ENCODE assay signal across 24 mouse cellular contexts in genomic region chr15:101390203-101390602, GRCm38 (mm10). TPM values are rescaled to one million over a fixed set of nuclear protein-coding genes. Genes with fewer than 3 reads are reported as not detected.
"Had no signal": no experiment of that assay in that cellular context is flagged by ENCODE, and none has a peak within 500 bp of the region (broad histone marks: within the 10 kb centered on the region; RNA-seq: fewer than 3 reads in every experiment).

No protein-coding gene starts in this region.

- H3K9me3 ChIP-seq: liver, embryonic 13.5 days; liver, embryonic 15.5 days; lung, embryonic 15.5 days; midbrain, embryonic 13.5 days; midbrain, embryonic 15.5 days; neural tube, embryonic 12.5 days; stomach, embryonic 15.5 days had no signal

- ATAC-seq: liver, postnatal 0 days; lung, postnatal 0 days; midbrain, embryonic 13.5 days; midbrain, embryonic 15.5 days had no signal

- H3K27ac ChIP-seq: liver, embryonic 13.5 days; liver, embryonic 15.5 days; lung, embryonic 15.5 days; macrophage; midbrain, embryonic 13.5 days; midbrain, embryonic 15.5 days; neural tube, embryonic 12.5 days; stomach, embryonic 15.5 days had no signal

- H3K36me3 ChIP-seq: liver, embryonic 13.5 days; liver, embryonic 15.5 days; lung, embryonic 15.5 days; midbrain, embryonic 13.5 days; midbrain, embryonic 15.5 days; neural tube, embryonic 12.5 days; stomach, embryonic 15.5 days had no signal

- H3K4me2 ChIP-seq: liver, embryonic 11.5 days; liver, embryonic 13.5 days; liver, embryonic 15.5 days; lung, embryonic 15.5 days; midbrain, embryonic 11.5 days; midbrain, embryonic 13.5 days; midbrain, embryonic 15.5 days; neural tube, embryonic 12.5 days; stomach, embryonic 15.5 days had no signal

- H3K4me3 ChIP-seq: liver, embryonic 13.5 days; liver, embryonic 15.5 days; lung, embryonic 15.5 days; megakaryocyte, embryonic 14.5 days; midbrain, embryonic 13.5 days; midbrain, embryonic 15.5 days; neural tube, embryonic 12.5 days; stomach, embryonic 15.5 days had no signal

- DNase-seq: liver, embryonic 13.5 days; liver, postnatal 0 days; lung, adult 2 months; lung, postnatal 14 days; lung, postnatal 36 days; right cerebral cortex, postnatal 14 days; thymus, adult 2 months; thymus, postnatal 25 days; thymus, postnatal 4 days had no signal

- H3K27me3 ChIP-seq: liver, embryonic 13.5 days; liver, embryonic 15.5 days; lung, embryonic 15.5 days; midbrain, embryonic 13.5 days; midbrain, embryonic 15.5 days; neural tube, embryonic 12.5 days; stomach, embryonic 15.5 days had no signal

- H3K9ac ChIP-seq: liver, embryonic 13.5 days; liver, embryonic 15.5 days; liver, postnatal 0 days; lung, embryonic 15.5 days; midbrain, embryonic 13.5 days; midbrain, embryonic 15.5 days; neural tube, embryonic 12.5 days; stomach, embryonic 15.5 days had no signal

- H3K4me1 ChIP-seq: liver, embryonic 13.5 days; liver, embryonic 15.5 days; midbrain, embryonic 13.5 days; midbrain, embryonic 15.5 days; neural tube, embryonic 12.5 days; stomach, embryonic 15.5 days had no signal

RNA-seq across cellular contexts. Expression of gene Krt80, which starts 20.2 kb away (rescaled TPM):
- polyA plus RNA-seq: liver, embryonic 11.5 days; midbrain, embryonic 11.5 days; neural tube, embryonic 12.5 days had no signal

RNA-seq across cellular contexts. Expression of gene Krt7, which starts 20.6 kb away (rescaled TPM):
- polyA plus RNA-seq: macrophage had no signal

RNA-seq across cellular contexts. Expression of gene Krt87, which starts 48.4 kb away (rescaled TPM):
- polyA plus RNA-seq: liver, embryonic 11.5 days; liver, embryonic 13.5 days; liver, embryonic 15.5 days; liver, postnatal 0 days; macrophage; spleen, adult 2 months; testis, adult 2 months had no signal

RNA-seq across cellular contexts. Expression of gene Krt88, which starts 57.3 kb away (rescaled TPM):
- polyA plus RNA-seq: liver, embryonic 11.5 days; liver, embryonic 13.5 days; liver, embryonic 15.5 days; liver, postnatal 0 days; lung, adult 2 months; lung, embryonic 15.5 days; macrophage; midbrain, embryonic 11.5 days; midbrain, embryonic 13.5 days; midbrain, embryonic 15.5 days; midbrain, postnatal 0 days; neural tube, embryonic 12.5 days; neural tube, embryonic 14.5 days; spleen, adult 2 months; thymus, adult 2 months had no signal
